Mouse (Mus musculus) midbrain, embryonic 16.5 days (tissue): ENCODE measurements at regions not wholly inside any gene's neighbourhood (a gene's known extent, or its start where the extent isn't known, plus 50 kb on each side); places are given as distances from the start of the nearest gene placed in this dataset.

Experiments
- ATAC-seq: fragments of 200-750 bp; cut with Nextera tagmentation; 2 replicates; pipeline ENCODE4 v1.8.0; 2017; ENCODE audit warnings: moderate TSS enrichment
- H3K27ac ChIP-seq: fragments of 300-500 bp; sonication (generic); 2 replicates; pipeline ENCODE4 v1.5.1; 2014; ENCODE audit warnings: mild to moderate bottlenecking, low read length, mixed read lengths
- H3K27me3 ChIP-seq: fragments of 300-500 bp; sonication (generic); 2 replicates; pipeline ENCODE4 v1.6.1; 2014; ENCODE audit warnings: low read depth, low read length, mixed read lengths; ENCODE audit not compliant: control insufficient read depth, insufficient read depth
- H3K36me3 ChIP-seq: fragments of 300-500 bp; sonication (generic); 2 replicates; pipeline ENCODE4 v1.6.1; 2014; ENCODE audit warnings: mild to moderate bottlenecking, low read length, moderate library complexity, mixed read lengths; ENCODE audit not compliant: control insufficient read depth, insufficient read depth
- H3K4me1 ChIP-seq: fragments of 300-500 bp; sonication (generic); 2 replicates; pipeline ENCODE4 v1.6.1; 2014; ENCODE audit warnings: mild to moderate bottlenecking, low read length, mixed read lengths; ENCODE audit not compliant: control insufficient read depth, insufficient read depth
- H3K4me2 ChIP-seq: fragments of 300-500 bp; sonication (generic); 2 replicates; pipeline ENCODE4 v1.6.1; 2014; ENCODE audit warnings: mild to moderate bottlenecking, low read length, mixed read lengths
- H3K4me3 ChIP-seq: fragments of 300-500 bp; sonication (generic); 2 replicates; pipeline ENCODE4 v1.5.1; 2014; ENCODE audit warnings: low read depth, mild to moderate bottlenecking, low read length, moderate library complexity, mixed read lengths
- H3K9ac ChIP-seq: fragments of 300-500 bp; sonication (generic); 2 replicates; pipeline ENCODE4 v1.6.1; 2014; ENCODE audit warnings: low read depth, low read length, mixed read lengths
- H3K9me3 ChIP-seq: fragments of 300-500 bp; sonication (generic); replicated peaks from 2 replicates; pipeline ENCODE4 v1.6.1; 2014; ENCODE audit warnings: mild to moderate bottlenecking, low read length, mixed read lengths; ENCODE audit not compliant: control insufficient read depth, poor library complexity, severe bottlenecking
- WGBS: fragments of 180-500 bp; shearing (Covaris S2); extraction: QIAGEN DNeasy Blood & Tissue Kit; methylation state at CpG from one replicate; pipeline ENCODE4 v1.1.7; 2014; 5-methylcytosine and 5-hydroxymethylcytosine counted together

DNA sequence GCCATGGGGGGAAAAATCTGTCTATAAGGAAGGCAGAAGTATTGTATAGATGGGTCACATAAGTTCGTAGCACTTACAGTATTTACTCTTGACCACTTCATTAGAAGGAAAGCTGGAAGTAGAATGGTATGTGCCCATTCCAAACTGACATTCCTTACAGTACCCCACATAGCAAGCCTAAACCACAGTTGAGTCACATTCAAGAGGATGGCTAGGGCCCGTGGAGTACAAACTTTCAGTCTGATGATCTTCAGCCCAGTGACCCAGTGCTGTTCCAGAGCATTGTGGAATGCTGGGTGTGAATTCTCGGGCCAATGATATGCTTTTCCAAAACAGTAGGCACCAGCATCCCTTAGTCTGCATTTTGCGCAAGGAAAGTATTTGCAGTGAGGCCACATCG is 124.2 kb upstream of the Tent5a start:
- no peak overlapping the region for H3K4me2 ChIP-seq
- no peak overlapping the region for H3K27ac ChIP-seq
- H3K4me1 ChIP-seq, result no peaks in the 10 kb centered on the region
- H3K4me3 ChIP-seq, result no peak overlapping the region
- no peaks in the 10 kb centered on the region for H3K36me3 ChIP-seq
- 91% methylated on average over 5 of the region's 5 CpGs for WGBS
- no peaks in the 10 kb centered on the region for H3K27me3 ChIP-seq
- ATAC-seq, result no peak
- no peaks in the 10 kb centered on the region for H3K9me3 ChIP-seq
- no peak overlapping the region for H3K9ac ChIP-seq

DNA sequence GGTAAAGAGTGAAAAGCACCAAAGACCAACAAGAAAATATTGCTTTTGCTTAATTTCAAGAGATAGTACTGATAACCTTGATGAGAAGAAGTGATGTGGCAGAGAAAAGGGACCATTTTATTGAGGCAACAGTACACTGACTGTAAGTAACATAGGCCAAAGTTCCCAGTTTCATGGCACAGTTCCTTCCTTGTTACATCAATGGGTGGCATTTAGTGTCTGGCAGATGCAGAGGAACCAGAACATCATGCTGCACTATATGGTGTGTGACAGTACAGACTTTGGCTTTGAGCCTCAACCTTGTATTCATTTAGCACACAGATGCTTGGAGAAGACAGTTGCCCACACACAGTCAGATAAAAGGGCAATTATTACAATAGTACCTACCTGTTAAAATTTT is 123.7 kb upstream of the Tent5a start:
- H3K4me2 ChIP-seq, result no peak overlapping the region
- no peak overlapping the region for H3K4me3 ChIP-seq
- H3K36me3 ChIP-seq, result no peaks in the 10 kb centered on the region
- no peak overlapping the region for H3K27ac ChIP-seq
- no peaks in the 10 kb centered on the region for H3K4me1 ChIP-seq
- no peak overlapping the region for H3K9ac ChIP-seq
- no peak for ATAC-seq
- no peaks in the 10 kb centered on the region for H3K27me3 ChIP-seq
- no peaks in the 10 kb centered on the region for H3K9me3 ChIP-seq

DNA sequence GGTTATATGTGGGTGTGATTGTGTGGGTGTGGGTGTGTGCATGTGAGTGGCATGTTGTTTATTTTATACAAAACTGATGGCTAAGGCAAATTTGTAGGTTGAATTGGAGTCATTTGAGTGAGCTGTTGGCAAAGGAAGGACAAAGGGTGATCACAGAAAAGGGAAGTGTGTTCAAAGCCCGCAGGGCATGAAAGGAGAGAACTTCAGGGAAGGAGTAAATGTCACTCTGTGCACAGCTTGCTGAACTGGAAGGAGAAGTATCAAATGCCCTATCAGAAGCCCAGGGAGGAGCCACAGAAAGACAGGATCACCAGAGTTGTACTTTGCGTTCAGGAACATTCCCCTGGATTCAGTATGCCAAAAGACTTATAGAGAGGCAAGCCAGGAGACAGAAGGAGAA is 122.3 kb upstream of the Tent5a start:
- WGBS, result 83% methylated on average over 2 of the region's 2 CpGs
- Histone ChIP-seq H3K4me2 (no peak overlapping the region), H3K9me3 (no peaks in the 10 kb centered on the region), H3K9ac (no peak overlapping the region), H3K4me1 (no peaks in the 10 kb centered on the region), H3K27ac (no peak overlapping the region), H3K27me3 (no peaks in the 10 kb centered on the region), H3K36me3 (no peaks in the 10 kb centered on the region), H3K4me3 (no peak overlapping the region)
- ATAC-seq, result no peak

DNA sequence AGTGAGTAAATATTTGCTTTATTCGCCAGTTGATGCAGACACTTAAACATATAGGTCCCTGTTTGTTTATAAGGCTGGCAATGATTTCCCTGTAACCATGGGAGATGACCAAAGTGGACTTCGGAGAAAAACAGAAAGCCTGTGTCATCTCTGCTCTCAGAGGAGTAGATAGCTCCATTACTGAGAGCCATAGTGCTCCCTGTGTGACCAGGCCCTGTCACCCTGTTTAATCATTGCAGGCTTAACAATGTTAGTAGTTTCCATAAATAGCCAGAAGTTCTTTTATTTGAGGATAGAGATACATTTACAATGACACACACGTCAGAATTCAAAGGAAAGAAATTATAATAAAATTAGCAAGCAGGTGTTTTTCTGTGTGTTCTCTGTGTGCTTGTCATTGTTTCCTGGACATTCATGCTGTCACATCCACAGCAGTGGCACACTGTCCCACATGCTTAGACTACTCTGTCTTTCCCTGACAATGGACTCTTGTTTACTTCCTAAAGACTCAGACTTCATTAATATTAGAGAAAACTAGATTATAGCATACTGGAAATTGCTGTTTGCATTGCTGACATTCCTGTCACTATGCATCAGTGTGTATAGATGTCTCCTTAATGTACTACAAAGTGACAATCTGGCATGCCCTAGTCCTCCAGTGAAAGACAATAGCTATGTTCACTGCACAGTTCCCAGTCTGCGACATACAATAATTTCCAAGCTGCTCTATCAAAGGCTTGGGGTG is 115.8 kb upstream of the Tent5a start:
- H3K4me1 ChIP-seq, result 0 out of 2 replicates have a peak, but pooled peaks cover 2% of the 10 kb centered on the region
- no peaks in the 10 kb centered on the region for H3K36me3 ChIP-seq

DNA sequence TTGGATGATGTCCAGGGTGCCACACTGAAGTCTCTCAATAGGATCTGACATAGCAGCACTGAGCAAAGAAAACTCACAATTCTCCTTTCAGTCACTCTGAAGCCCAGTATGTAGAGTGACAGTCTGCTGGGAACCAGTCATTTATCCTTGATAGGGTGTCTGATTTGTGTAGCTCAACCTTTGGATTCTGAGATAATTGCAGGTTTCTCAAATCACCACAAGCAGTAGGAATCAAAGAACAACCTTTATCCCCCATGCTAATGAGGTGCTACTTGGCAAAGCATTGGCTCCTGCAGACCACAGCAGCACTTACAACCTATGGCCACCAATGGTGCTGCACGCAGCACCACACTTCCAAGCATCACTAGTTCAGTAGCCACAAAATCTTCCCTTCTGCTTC is 112.5 kb upstream of the Tent5a start:
- H3K9me3 ChIP-seq, result no peaks in the 10 kb centered on the region
- H3K27ac ChIP-seq, result no peak overlapping the region
- no peak overlapping the region for H3K4me2 ChIP-seq
- WGBS, result 13% methylated on average over 1 of the region's 1 CpGs
- H3K4me3 ChIP-seq, result no peak overlapping the region
- no peaks in the 10 kb centered on the region for H3K36me3 ChIP-seq
- H3K4me1 ChIP-seq, result 0 out of 2 replicates have a peak, but pooled peaks cover 2% of the 10 kb centered on the region
- H3K9ac ChIP-seq, result no peak overlapping the region
- ATAC-seq, result no peak; the same call in 1 of the 2 replicates
- no peaks in the 10 kb centered on the region for H3K27me3 ChIP-seq

More for the DNA sequence above, 115.8 kb upstream of the Tent5a start:
- ATAC-seq, result no peak
- H3K4me3 ChIP-seq, result no peak overlapping the region
- no peak overlapping the region for H3K27ac ChIP-seq
- no peaks in the 10 kb centered on the region for H3K9me3 ChIP-seq
- H3K27me3 ChIP-seq, result no peaks in the 10 kb centered on the region
- WGBS, result 47% methylated on average over 4 of the region's 4 CpGs
- no peak overlapping the region for H3K4me2 ChIP-seq
- no peak overlapping the region for H3K9ac ChIP-seq

DNA sequence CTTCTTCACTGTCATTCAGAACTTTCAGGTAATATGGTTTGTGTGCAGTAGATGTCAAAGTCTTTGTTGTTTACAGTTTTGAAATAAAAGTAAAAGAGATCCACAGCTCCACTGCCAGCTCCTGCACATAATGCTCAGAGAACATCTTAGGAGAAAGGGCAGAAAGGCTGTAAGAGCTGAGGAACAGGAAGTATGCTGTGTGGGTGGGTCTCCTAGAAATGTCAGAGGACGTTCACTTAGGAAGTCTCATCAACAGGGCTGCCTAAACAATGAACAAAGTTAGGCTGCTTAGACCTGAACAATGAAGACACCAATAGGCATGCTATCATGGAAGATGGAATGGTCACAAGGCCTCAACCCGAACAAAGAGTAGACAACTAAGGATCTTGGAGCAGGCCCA is 105.1 kb upstream of the Tent5a start:
- Histone ChIP-seq H3K27ac (no peak overlapping the region), H3K4me2 (no peak overlapping the region), H3K9me3 (no peaks in the 10 kb centered on the region), H3K9ac (no peak overlapping the region), H3K36me3 (no peaks in the 10 kb centered on the region), H3K4me3 (no peak overlapping the region), H3K27me3 (no peaks in the 10 kb centered on the region), H3K4me1 (no peaks in the 10 kb centered on the region)
- no peak for ATAC-seq
- 69% methylated on average over 2 of the region's 2 CpGs for WGBS

DNA sequence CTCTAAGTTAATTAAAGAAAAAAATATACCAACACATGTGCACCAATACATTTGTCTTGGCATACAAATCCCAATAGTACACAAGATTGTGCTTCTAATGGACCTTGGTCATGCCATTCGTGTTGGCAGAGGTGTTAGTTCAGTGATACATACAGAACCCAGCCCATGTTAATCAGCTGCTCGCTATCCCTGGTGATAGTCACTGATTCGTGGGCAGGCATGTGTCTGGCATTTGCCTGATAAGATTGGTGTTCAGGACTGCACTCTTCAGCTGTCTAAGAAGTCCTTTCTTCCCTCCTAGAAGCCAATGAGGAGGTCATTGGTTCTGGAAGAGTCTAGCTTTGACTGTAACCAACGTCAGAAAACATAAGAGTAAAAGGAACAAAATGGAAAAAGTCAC is 99.7 kb upstream of the Tent5a start:
- 86% methylated on average over 4 of the region's 4 CpGs for WGBS
- no peaks in the 10 kb centered on the region for H3K4me1 ChIP-seq
- H3K27me3 ChIP-seq, result no peaks in the 10 kb centered on the region
- H3K9ac ChIP-seq, result no peak overlapping the region
- H3K4me3 ChIP-seq, result no peak overlapping the region
- H3K36me3 ChIP-seq, result no peaks in the 10 kb centered on the region
- no peak overlapping the region for H3K27ac ChIP-seq
- H3K9me3 ChIP-seq, result no peaks in the 10 kb centered on the region
- no peak for ATAC-seq
- no peak overlapping the region for H3K4me2 ChIP-seq

DNA sequence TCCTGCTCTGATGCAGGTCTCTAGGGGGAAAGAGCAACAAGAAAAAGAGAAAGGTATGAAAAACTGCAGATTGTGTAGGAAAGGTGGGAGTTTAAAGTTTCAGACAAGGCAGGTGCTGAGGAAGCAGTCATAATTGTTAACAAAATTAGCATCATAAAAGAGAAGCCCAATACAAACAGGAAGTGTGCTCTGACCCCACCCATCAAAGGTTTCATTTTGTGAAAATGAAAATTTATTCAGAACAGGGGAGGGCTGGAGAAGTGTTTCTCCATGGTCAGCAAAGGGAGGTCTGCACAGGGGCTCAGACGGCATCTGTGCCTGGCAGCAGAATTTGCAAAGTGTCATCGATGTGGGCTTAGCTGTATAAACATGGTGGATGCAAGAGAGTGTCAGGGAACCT is 96.8 kb upstream of the Tent5a start:
- Histone ChIP-seq H3K27ac (no peak overlapping the region), H3K36me3 (no peaks in the 10 kb centered on the region), H3K27me3 (no peaks in the 10 kb centered on the region), H3K4me3 (no peak overlapping the region), H3K4me2 (no peak overlapping the region), H3K9ac (no peak overlapping the region), H3K9me3 (no peaks in the 10 kb centered on the region), H3K4me1 (no peaks in the 10 kb centered on the region)
- WGBS, result 82% methylated on average over 2 of the region's 2 CpGs
- no peak for ATAC-seq

DNA sequence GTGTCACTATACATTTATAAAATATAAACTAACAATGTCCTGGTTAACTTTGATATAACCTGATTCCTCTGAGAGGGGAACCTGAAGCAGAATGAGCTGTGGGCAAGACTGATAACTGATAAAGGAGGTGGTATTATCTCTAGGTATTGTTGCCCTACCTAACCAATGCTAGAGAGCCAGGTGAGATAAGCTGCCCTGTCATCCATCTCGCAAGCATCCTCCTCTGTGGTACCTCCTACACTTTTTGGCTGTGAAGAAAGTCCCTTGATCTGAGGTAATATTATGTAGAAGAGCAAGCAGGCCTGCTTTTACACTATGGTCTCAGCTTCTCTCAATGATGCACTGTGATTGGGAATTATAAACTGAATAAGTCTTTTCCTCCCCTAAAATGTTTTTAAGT is 87.2 kb upstream of the Tent5a start:
- Histone ChIP-seq H3K4me2 (no peak overlapping the region), H3K27me3 (no peaks in the 10 kb centered on the region), H3K36me3 (no peaks in the 10 kb centered on the region), H3K9ac (no peak overlapping the region), H3K4me3 (no peak overlapping the region), H3K4me1 (peaks cover 3% of the 10 kb centered on the region; the same call in 1 of the 2 replicates), H3K27ac (no peak overlapping the region), H3K9me3 (no peaks in the 10 kb centered on the region)
- no peak for ATAC-seq
- WGBS, result 88% methylated on average over 1 of the region's 1 CpGs
